Mouse (Mus musculus) limb, embryonic 14.5 days (tissue): ENCODE results near the gene Sptlc3. TPM values are rescaled to one million over a fixed set of nuclear protein-coding genes. Genes with fewer than 3 reads are reported as not detected.

Experiments used
- ATAC-seq: fragments of 200-750 bp; cut with Nextera tagmentation; 2 replicates; pipeline ENCODE4 v1.8.0; 2017; ENCODE audit warnings: low read depth, moderate number of reproducible peaks, moderate TSS enrichment; ENCODE audit not compliant: low FRiP score
- DNase-seq: peaks from one replicate; pipeline ENCODE4 v3.0.0-alpha.2; 2015; ENCODE audit warnings: low spot score
- H3K27ac ChIP-seq: fragments of 300-500 bp; sonication (generic); replicated peaks from 2 replicates; pipeline ENCODE4 v1.5.1; 2014; ENCODE audit warnings: low read depth, mild to moderate bottlenecking, low read length, moderate library complexity, mixed read lengths
- H3K27me3 ChIP-seq: fragments of 300-500 bp; sonication (generic); 2 replicates; pipeline ENCODE4 v1.6.1; 2014; ENCODE audit warnings: low read length, mixed read lengths; ENCODE audit not compliant: control insufficient read depth, insufficient read depth
- H3K36me3 ChIP-seq: fragments of 300-500 bp; sonication (generic); 2 replicates; pipeline ENCODE4 v1.6.1; 2014; ENCODE audit warnings: mild to moderate bottlenecking, low read length, moderate library complexity, mixed read lengths; ENCODE audit not compliant: control insufficient read depth, insufficient read depth
- H3K4me1 ChIP-seq: fragments of 300-500 bp; sonication (generic); 2 replicates; pipeline ENCODE4 v1.6.1; 2014; ENCODE audit warnings: antibody characterized with exemption, low read length, mixed read lengths; ENCODE audit not compliant: control insufficient read depth, insufficient read depth
- H3K4me2 ChIP-seq: fragments of 300-500 bp; sonication (generic); replicated peaks from 2 replicates; pipeline ENCODE4 v1.6.1; 2014; ENCODE audit warnings: low read depth, mild to moderate bottlenecking, low read length, moderate library complexity; ENCODE audit not compliant: severe bottlenecking
- H3K4me3 ChIP-seq: fragments of 300-500 bp; sonication (generic); replicated peaks from 2 replicates; pipeline ENCODE4 v1.5.1; 2014; ENCODE audit warnings: low read length
- H3K9ac ChIP-seq: fragments of 300-500 bp; sonication (generic); 2 replicates; pipeline ENCODE4 v1.6.1; 2014; ENCODE audit warnings: mild to moderate bottlenecking, low read depth, low read length, moderate library complexity; ENCODE audit not compliant: severe bottlenecking
- H3K9me3 ChIP-seq: fragments of 300-500 bp; sonication (generic); 2 replicates; pipeline ENCODE4 v1.6.1; 2016; ENCODE audit warnings: low read length; ENCODE audit not compliant: control insufficient read depth
- POLR2A ChIP-seq: fragments of 200-500 bp; IDR thresholded peaks from 2 replicates; pipeline ENCODE4 v1.8.0; 2012; ENCODE audit warnings: inconsistent platforms, mild to moderate bottlenecking, moderate library complexity, borderline replicate concordance; ENCODE audit not compliant: insufficient read depth, insufficient read length; ENCODE audit errors: extremely low read depth
- WGBS: fragments of 180-500 bp; shearing (Covaris S2); extraction: QIAGEN DNeasy Blood & Tissue Kit; methylation state at CpG from one replicate; pipeline ENCODE4 v1.1.7; 2014; 5-methylcytosine and 5-hydroxymethylcytosine counted together
- polyA plus RNA-seq, 2 experiments: library from polyadenylated mRNA; depleted of rRNA in 1 of 2; stranded (reverse) in 1 of 2; unstranded in 1 of 2; fragments of >200 nt; fragmentation: Nextera tagmentation in 1 of 2; extraction: Ambion mirVana in 1 of 2; gene quantifications; 2 replicates each; pipeline versions ENCODE4 v1.2.1 to v1.2.3; 2012 to 2014

The Sptlc3 gene
- polyA plus RNA-seq, 2 experiments: 3.5 to 11.8 TPM

DNA sequence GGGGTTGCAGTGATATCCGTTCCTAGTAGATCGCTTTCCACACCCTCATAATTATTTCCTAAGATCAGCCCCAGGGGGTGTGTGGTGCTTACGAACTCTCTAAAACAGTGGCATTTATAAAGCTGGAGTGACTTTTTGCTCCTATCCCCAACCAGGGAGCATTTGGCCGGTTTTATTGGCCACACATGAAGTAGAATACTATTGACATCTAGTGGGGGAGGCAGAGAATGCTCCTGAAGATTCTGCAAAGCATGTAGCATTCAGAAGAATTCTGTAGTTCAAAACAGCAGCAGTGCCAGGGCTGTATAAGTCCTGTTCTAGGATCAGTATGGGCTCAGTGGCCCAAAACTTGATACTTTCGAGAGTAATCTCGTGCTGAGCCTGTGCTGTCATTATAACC lies 89.1 kb downstream of the Sptlc3 start:
- ATAC-seq (no peak), DNase-seq (peak; percentile 14)
- no peak overlapping the region for H3K27ac ChIP-seq
- WGBS: 20% methylated on average over 6 of the region's 6 CpGs
- H3K4me1 ChIP-seq: no peaks in the 10 kb centered on the region
- no peak overlapping the region for H3K4me3 ChIP-seq
- H3K9me3 ChIP-seq: no peaks in the 10 kb centered on the region
- H3K9ac ChIP-seq: no peak overlapping the region
- TF ChIP-seq POLR2A: no peak
- H3K4me2 ChIP-seq: no peak overlapping the region
- no peaks in the 10 kb centered on the region for H3K36me3 ChIP-seq
- H3K27me3 ChIP-seq: no peaks in the 10 kb centered on the region

GRCm38 (mm10) chr2:139587660-139588200 lies 94.0 kb downstream of the Sptlc3 start:
- ATAC-seq (no peak), DNase-seq (no peak)
- H3K4me1 ChIP-seq: 0 out of 2 replicates have a peak, but pooled peaks cover 3% of the 10 kb centered on the region
- no peaks in the 10 kb centered on the region for H3K36me3 ChIP-seq
- H3K27me3 ChIP-seq: no peaks in the 10 kb centered on the region
- no peak overlapping the region for H3K9ac ChIP-seq
- no peak overlapping the region for H3K4me3 ChIP-seq
- 62% methylated on average over 2 of the region's 2 CpGs for WGBS
- no peak for TF ChIP-seq POLR2A
- H3K4me2 ChIP-seq: no peak overlapping the region
- H3K27ac ChIP-seq: no peak overlapping the region
- H3K9me3 ChIP-seq: no peaks in the 10 kb centered on the region

DNA sequence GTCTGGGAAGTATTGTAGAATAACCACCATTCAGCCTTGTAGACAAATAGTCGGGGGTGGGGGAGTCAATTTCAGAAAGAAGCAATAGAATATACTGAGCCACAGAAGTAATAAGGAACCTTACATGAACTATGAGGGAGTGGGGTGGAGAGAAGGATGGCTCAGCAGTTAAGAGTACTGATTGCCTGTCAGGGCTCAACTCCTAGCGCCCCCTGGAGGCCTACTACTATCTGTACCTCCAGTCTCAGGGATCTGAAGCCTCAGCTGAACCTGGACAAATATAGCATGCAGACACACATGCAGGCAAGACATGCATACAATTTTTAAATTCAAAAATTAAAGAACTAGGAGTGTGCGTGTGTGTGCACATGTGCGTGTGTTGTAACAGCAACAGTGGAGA lies 96.2 kb downstream of the Sptlc3 start:
- no peak for TF ChIP-seq POLR2A
- Histone ChIP-seq H3K36me3 (no peaks in the 10 kb centered on the region), H3K27me3 (no peaks in the 10 kb centered on the region), H3K9me3 (no peaks in the 10 kb centered on the region), H3K4me2 (no peak overlapping the region), H3K4me3 (no peak overlapping the region), H3K9ac (no peak overlapping the region), H3K4me1 (0 out of 2 replicates have a peak, but pooled peaks cover 3% of the 10 kb centered on the region), H3K27ac (no peak overlapping the region)
- DNase-seq (peak; percentile 70), ATAC-seq (no peak)
- 54% methylated on average over 4 of the region's 4 CpGs for WGBS

- 27% methylated on average over 10 of the region's 10 CpGs for WGBS
- H3K9ac ChIP-seq: no peak overlapping the region
- no peak overlapping the region for H3K4me3 ChIP-seq
- H3K4me1 ChIP-seq: 0 out of 2 replicates have a peak, but pooled peaks cover 3% of the 10 kb centered on the region
- no peak overlapping the region for H3K4me2 ChIP-seq
- no peaks in the 10 kb centered on the region for H3K27me3 ChIP-seq
- H3K36me3 ChIP-seq: no peaks in the 10 kb centered on the region
- H3K9me3 ChIP-seq: no peaks in the 10 kb centered on the region
- peak; percentile 82 for DNase-seq
- ATAC-seq: 0 out of 2 replicates have a peak, but pooled peaks have one; percentile 79
- no peak overlapping the region for H3K27ac ChIP-seq
- no peak for TF ChIP-seq POLR2A
Observed at GRCm38 (mm10) chr2:139590888-139591698, 97.4 kb downstream of the Sptlc3 start.

GRCm38 (mm10) chr2:139592109-139592508 lies 98.4 kb downstream of the Sptlc3 start:
- no peaks in the 10 kb centered on the region for H3K36me3 ChIP-seq
- no peak for TF ChIP-seq POLR2A
- H3K9me3 ChIP-seq: no peaks in the 10 kb centered on the region
- H3K9ac ChIP-seq: no peak overlapping the region
- no peak for ATAC-seq
- H3K27ac ChIP-seq: no peak overlapping the region
- 0 out of 2 replicates have a peak, but pooled peaks cover 3% of the 10 kb centered on the region for H3K4me1 ChIP-seq
- no peaks in the 10 kb centered on the region for H3K27me3 ChIP-seq
- H3K4me3 ChIP-seq: no peak overlapping the region
- no peak for DNase-seq
- 65% methylated on average over 7 of the region's 7 CpGs for WGBS
- no peak overlapping the region for H3K4me2 ChIP-seq
